ENCODE assay signal across 8 mouse cellular contexts in the genomic region with DNA sequence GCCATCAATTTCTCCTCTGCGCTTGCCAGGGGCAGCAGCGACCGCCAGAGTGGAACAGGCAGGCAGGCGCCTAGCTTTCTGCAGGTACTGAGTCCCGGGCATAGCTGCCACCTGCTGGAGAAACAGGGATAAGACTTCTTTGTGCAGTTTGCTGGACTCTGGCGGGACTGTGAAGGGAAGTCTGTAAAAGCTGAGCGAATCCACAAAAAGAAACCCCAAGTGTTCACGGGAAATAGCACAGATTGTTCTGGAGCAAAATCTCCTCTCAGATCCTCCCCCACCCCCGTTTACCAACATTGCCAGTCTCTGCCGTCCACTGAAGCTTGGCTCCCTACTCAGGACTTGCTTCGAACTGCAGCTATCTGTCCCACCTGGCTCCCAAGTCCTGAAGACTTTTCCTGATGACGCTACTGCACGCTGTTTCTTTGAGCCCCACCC. TPM values are rescaled to one million over a fixed set of nuclear protein-coding genes. Genes with fewer than 3 reads are reported as not detected.
DNase-seq lines count a peak whose midpoint lies in the region; ATAC-seq lines count a peak whose summit lies in the region.

No protein-coding gene starts in this region.

- WGBS in intestine, embryonic 15.5 days = 3% methylated on average over 13 of the region's 13 CpGs
- WGBS in limb, embryonic 10.5 days = 7% methylated on average over 13 of the region's 13 CpGs
- WGBS in midbrain, embryonic 12.5 days = 6% methylated on average over 13 of the region's 13 CpGs

- H3K4me1 ChIP-seq in intestine, embryonic 15.5 days (replicated peaks) = no peaks in the 10 kb centered on the region
- H3K4me1 ChIP-seq in limb, embryonic 10.5 days = 0 out of 2 replicates have a peak, but pooled peaks cover 3% of the 10 kb centered on the region
- peaks cover 25% of the 10 kb centered on the region for H3K4me1 ChIP-seq in midbrain, embryonic 12.5 days

- H3K27ac ChIP-seq in intestine, embryonic 15.5 days = no peak overlapping the region
- no peak overlapping the region for H3K27ac ChIP-seq in limb, embryonic 10.5 days
- H3K27ac ChIP-seq in midbrain, embryonic 12.5 days (replicated peaks) = no peak overlapping the region

- peak; percentile 86 for ATAC-seq in intestine, embryonic 15.5 days
- ATAC-seq in midbrain, embryonic 12.5 days (ENCODE audit: low FRiP score, low read depth) = no peak
- ATAC-seq in activated CD4-positive, CD25-positive, alpha-beta regulatory T cell, adult 4 months = no peak

- H3K27me3 ChIP-seq in intestine, embryonic 15.5 days (replicated peaks) = peaks cover 8% of the 10 kb centered on the region; the same call in 1 of the 2 replicates
- peaks cover 39% of the 10 kb centered on the region for H3K27me3 ChIP-seq in limb, embryonic 10.5 days (ENCODE audit: low read depth, poor library complexity, severe bottlenecking)
- peaks cover 60% of the 10 kb centered on the region for H3K27me3 ChIP-seq in midbrain, embryonic 12.5 days

- H3K4me3 ChIP-seq in intestine, embryonic 15.5 days (replicated peaks) = peak overlapping the region; percentile 27
- peak overlapping the region; percentile 40 for H3K4me3 ChIP-seq in limb, embryonic 10.5 days
- peak overlapping the region; percentile 10; the same call in 1 of the 2 replicates for H3K4me3 ChIP-seq in midbrain, embryonic 12.5 days

- H3K36me3 ChIP-seq in intestine, embryonic 15.5 days = no peaks in the 10 kb centered on the region
- H3K36me3 ChIP-seq in limb, embryonic 10.5 days = no peaks in the 10 kb centered on the region
- no peaks in the 10 kb centered on the region for H3K36me3 ChIP-seq in midbrain, embryonic 12.5 days

- H3K9me3 ChIP-seq in intestine, embryonic 15.5 days = no peaks in the 10 kb centered on the region
- H3K9me3 ChIP-seq in limb, embryonic 10.5 days (replicated peaks) = no peaks in the 10 kb centered on the region
- H3K9me3 ChIP-seq in midbrain, embryonic 12.5 days = no peaks in the 10 kb centered on the region

- H3K4me2 ChIP-seq in intestine, embryonic 15.5 days (replicated peaks) = peak overlapping the region; percentile 68
- H3K4me2 ChIP-seq in midbrain, embryonic 12.5 days (replicated peaks) = peak overlapping the region; percentile 41

- H3K9ac ChIP-seq in intestine, embryonic 15.5 days = peak overlapping the region; percentile 24; the same call in 1 of the 2 replicates
- H3K9ac ChIP-seq in midbrain, embryonic 12.5 days (replicated peaks) = 0 out of 2 replicates have a peak overlapping the region, but pooled peaks have one; percentile 37

- DNase-seq in adrenal gland, adult 2 months = peak; percentile 77
- DNase-seq in embryo, embryonic 10.5 days (ENCODE audit: low spot score) = peak; percentile 89
- DNase-seq in gastrocnemius, postnatal 25 days = peak; percentile 52
- DNase-seq in limb, embryonic 10.5 days (ENCODE audit: low spot score) = peak; percentile 81
- DNase-seq in right cerebral cortex, postnatal 4 days = peak; percentile 72

RNA-seq across cellular contexts. Expression of a gene that starts 7.2 kb away (rescaled TPM):
- 1 to 10 TPM; 3.0 to 8.6 TPM for total RNA-seq in adrenal gland, adult 2 months (2021)
- polyA plus RNA-seq in adrenal gland, adult 2 months (2012; rRNA removed) = 3.9 and 13.9 TPM in 2 replicates
- not detected for total RNA-seq in gastrocnemius, postnatal 25 days (2021)
- polyA plus RNA-seq in intestine, embryonic 15.5 days (2015; fragmentation: Nextera tagmentation; extraction: Ambion mirVana) = 3.8 and 4.2 TPM in 2 replicates
- polyA plus RNA-seq in limb, embryonic 10.5 days (2016; fragmentation: Nextera tagmentation; extraction: Ambion mirVana) = 0.15 TPM in 1 of 2 replicates, not detected in the other
- polyA plus RNA-seq in midbrain, embryonic 12.5 days (2016; fragmentation: Nextera tagmentation; extraction: Ambion mirVana) = 22.0 and 22.1 TPM in 2 replicates
- not detected for polyA plus RNA-seq in activated CD4-positive, CD25-positive, alpha-beta regulatory T cell, adult 4 months (2017; shearing (Covaris generic))

RNA-seq across cellular contexts. Expression of a gene that starts 32.2 kb away (rescaled TPM):
- total RNA-seq in adrenal gland, adult 2 months (2021) = 10 to 100 TPM; 25.3 to 32.9 TPM
- polyA plus RNA-seq in adrenal gland, adult 2 months (2012; rRNA removed) = 6.0 and 6.5 TPM in 2 replicates
- total RNA-seq in gastrocnemius, postnatal 25 days (2021) = 10 to 100 TPM; 18.6 to 20.3 TPM
- polyA plus RNA-seq in intestine, embryonic 15.5 days (2015; fragmentation: Nextera tagmentation; extraction: Ambion mirVana) = 23.3 and 23.9 TPM in 2 replicates
- 30.4 and 33.3 TPM in 2 replicates for polyA plus RNA-seq in limb, embryonic 10.5 days (2016; fragmentation: Nextera tagmentation; extraction: Ambion mirVana)
- 117 and 126 TPM in 2 replicates for polyA plus RNA-seq in midbrain, embryonic 12.5 days (2016; fragmentation: Nextera tagmentation; extraction: Ambion mirVana)
- polyA plus RNA-seq in activated CD4-positive, CD25-positive, alpha-beta regulatory T cell, adult 4 months (2017; shearing (Covaris generic)) = 10 to 100 TPM; 28.2 to 31.0 TPM

RNA-seq across cellular contexts. Expression of a gene that starts 45.2 kb away (rescaled TPM):
- total RNA-seq in adrenal gland, adult 2 months (2021) = 1 to 10 TPM; 2.5 to 3.5 TPM
- 4.1 and 4.4 TPM in 2 replicates for polyA plus RNA-seq in adrenal gland, adult 2 months (2012; rRNA removed)
- under 1 TPM in 1 of 2 experiments, not detected in 1; 0.94 TPM for total RNA-seq in gastrocnemius, postnatal 25 days (2021)
- polyA plus RNA-seq in intestine, embryonic 15.5 days (2015; fragmentation: Nextera tagmentation; extraction: Ambion mirVana) = 0.35 TPM in 1 of 2 replicates, not detected in the other
- polyA plus RNA-seq in limb, embryonic 10.5 days (2016; fragmentation: Nextera tagmentation; extraction: Ambion mirVana) = not detected in 2 replicates
- 0.21 TPM in 1 of 2 replicates, not detected in the other for polyA plus RNA-seq in midbrain, embryonic 12.5 days (2016; fragmentation: Nextera tagmentation; extraction: Ambion mirVana)
- polyA plus RNA-seq in activated CD4-positive, CD25-positive, alpha-beta regulatory T cell, adult 4 months (2017; shearing (Covaris generic)) = not detected

RNA-seq across cellular contexts. Expression of a gene that starts 45.5 kb away (rescaled TPM):
- 100 to 1,000 TPM; 134 to 162 TPM for total RNA-seq in adrenal gland, adult 2 months (2021)
- polyA plus RNA-seq in adrenal gland, adult 2 months (2012; rRNA removed) = 123 and 137 TPM in 2 replicates
- total RNA-seq in gastrocnemius, postnatal 25 days (2021) = 10 to 100 TPM; 21.6 to 29.0 TPM
- 108 and 120 TPM in 2 replicates for polyA plus RNA-seq in intestine, embryonic 15.5 days (2015; fragmentation: Nextera tagmentation; extraction: Ambion mirVana)
- polyA plus RNA-seq in limb, embryonic 10.5 days (2016; fragmentation: Nextera tagmentation; extraction: Ambion mirVana) = 38.9 and 46.1 TPM in 2 replicates
- polyA plus RNA-seq in midbrain, embryonic 12.5 days (2016; fragmentation: Nextera tagmentation; extraction: Ambion mirVana) = 45.5 and 47.7 TPM in 2 replicates
- polyA plus RNA-seq in activated CD4-positive, CD25-positive, alpha-beta regulatory T cell, adult 4 months (2017; shearing (Covaris generic)) = 10 to 100 TPM; 25.8 to 32.0 TPM
